Mouse (Mus musculus) hindbrain, embryonic 11.5 days (tissue): ENCODE results near the gene Spryd7. TPM values are rescaled to one million over a fixed set of nuclear protein-coding genes. Genes with fewer than 3 reads are reported as not detected.
A peak's percentile ranks its signal among the peaks of the same experiment; 100 is the strongest.
"Not testable (repeated sequence)": the region's sequence is repeated elsewhere in the genome, so short reads cannot be mapped to it uniquely, and the experiment has no call there.

Source experiments
- ATAC-seq: fragments of 200-750 bp; cut with Nextera tagmentation; 2 replicates; pipeline ENCODE4 v1.8.0; 2017; ENCODE audit warnings: mild to moderate bottlenecking, moderate TSS enrichment, moderate library complexity; ENCODE audit not compliant: low FRiP score
- DNase-seq: peaks from one replicate; pipeline ENCODE4 v3.0.0-alpha.2; 2015; ENCODE audit warnings: low spot score
- H3K27ac ChIP-seq: fragments of 300-500 bp; sonication (generic); 2 replicates; pipeline ENCODE4 v1.5.1; 2014; ENCODE audit warnings: mild to moderate bottlenecking, low read depth, low read length
- H3K27me3 ChIP-seq: fragments of 300-500 bp; sonication (generic); 2 replicates; pipeline ENCODE4 v1.6.1; 2014; ENCODE audit warnings: mild to moderate bottlenecking, low read length, moderate library complexity, mixed read lengths; ENCODE audit not compliant: control insufficient read depth, insufficient read depth
- H3K36me3 ChIP-seq: fragments of 300-500 bp; sonication (generic); 2 replicates; pipeline ENCODE4 v1.6.1; 2014; ENCODE audit warnings: mild to moderate bottlenecking, low read length, moderate library complexity, mixed read lengths; ENCODE audit not compliant: control insufficient read depth, insufficient read depth
- H3K4me1 ChIP-seq: fragments of 300-500 bp; sonication (generic); replicated peaks from 2 replicates; pipeline ENCODE4 v1.6.1; 2014; ENCODE audit warnings: low read length, mixed read lengths; ENCODE audit not compliant: control insufficient read depth, insufficient read depth
- H3K4me2 ChIP-seq: fragments of 300-500 bp; sonication (generic); replicated peaks from 2 replicates; pipeline ENCODE4 v1.6.1; 2014; ENCODE audit warnings: mild to moderate bottlenecking, low read depth, low read length
- H3K4me3 ChIP-seq: fragments of 300-500 bp; sonication (generic); 2 replicates; pipeline ENCODE4 v1.5.1; 2014; ENCODE audit warnings: low read depth, low read length
- H3K9ac ChIP-seq: fragments of 300-500 bp; sonication (generic); 2 replicates; pipeline ENCODE4 v1.6.1; 2014; ENCODE audit warnings: low read depth, low read length
- H3K9me3 ChIP-seq: fragments of 300-500 bp; sonication (generic); 2 replicates; pipeline ENCODE4 v1.6.1; 2016; ENCODE audit warnings: low read length; ENCODE audit not compliant: control insufficient read depth
- WGBS: fragments of 180-500 bp; shearing (Covaris S2); extraction: QIAGEN DNeasy Blood & Tissue Kit; methylation state at CpG from one replicate; pipeline ENCODE4 v1.1.7; 2014; 5-methylcytosine and 5-hydroxymethylcytosine counted together
- polyA plus RNA-seq: library from polyadenylated mRNA; unstranded; fragments of >200 nt; fragmentation: Nextera tagmentation; extraction: Ambion mirVana; gene quantifications from 2 replicates; pipeline ENCODE4 v1.2.1, GENCODE M21; 2014

Gene Spryd7
- polyA plus RNA-seq: 19.2 and 20.0 TPM in 2 replicates

GRCm38 (mm10) chr14:61556289-61557147, at the start of gene Spryd7:
TSS of gene Spryd7 (minus strand) at chr14:61556886.
- Histone ChIP-seq H3K4me2 (peak within 1 kb of the TSS; percentile 88), H3K9me3 (no peaks in the 10 kb centered on the region), H3K4me3 (peak within 1 kb of the TSS; percentile 53), H3K27me3 (no peaks in the 10 kb centered on the region), H3K36me3 (no peaks in the 10 kb centered on the region), H3K9ac (peak within 1 kb of the TSS; percentile 75), H3K4me1 (no peaks in the 10 kb centered on the region), H3K27ac (peak within 1 kb of the TSS; percentile 71)
- DNase-seq: peak; percentile 99
- peak; percentile 98 for ATAC-seq
- under 1% methylated on average over 65 of the region's 72 CpGs for WGBS

DNA sequence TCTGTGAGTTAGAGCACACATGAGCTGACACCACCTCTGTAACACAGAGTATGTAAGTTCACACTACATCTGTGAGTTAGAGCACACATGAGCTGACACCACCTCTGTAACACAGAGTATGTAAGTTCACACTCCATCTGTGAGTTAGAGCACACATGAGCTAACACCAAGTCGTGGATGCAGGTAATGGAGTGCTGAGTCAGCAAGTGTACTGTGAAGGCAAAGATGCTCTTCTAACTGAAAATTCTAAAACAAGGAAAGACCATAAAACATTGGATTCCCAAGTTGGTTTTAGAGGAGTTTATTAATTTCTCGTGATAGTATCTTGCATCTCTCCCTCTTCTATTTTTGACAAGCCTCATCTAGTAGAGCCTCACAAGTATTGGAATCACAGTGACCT, 49.4 kb upstream of the Spryd7 start:
- H3K27ac ChIP-seq, DNase-seq, H3K4me2 ChIP-seq, ATAC-seq, H3K9ac ChIP-seq, H3K27me3 ChIP-seq, H3K4me1 ChIP-seq, H3K36me3 ChIP-seq, H3K9me3 ChIP-seq, H3K4me3 ChIP-seq: not testable (repeated sequence)
- 91% methylated on average over 2 of the region's 2 CpGs for WGBS

DNA sequence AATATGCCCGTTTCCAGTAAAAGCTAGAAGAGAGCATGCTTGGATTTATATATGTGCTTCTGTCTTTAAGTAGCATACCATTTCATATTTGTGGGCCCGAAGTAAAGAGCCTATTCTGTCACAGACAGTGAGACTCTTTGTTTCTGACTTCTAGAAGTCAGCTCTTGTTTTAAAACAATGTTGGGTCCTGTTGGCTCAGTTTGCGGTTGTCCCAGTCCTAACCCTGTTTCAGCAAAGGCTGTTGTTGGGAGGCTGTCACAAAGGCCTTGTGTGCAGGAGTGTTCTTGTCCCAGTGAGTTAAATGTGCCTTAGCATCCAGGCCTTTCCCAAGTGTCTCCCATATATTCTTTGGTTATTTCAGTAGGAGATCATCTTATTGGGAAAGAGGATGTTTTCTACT, 47.4 kb upstream of the Spryd7 start:
- Histone ChIP-seq H3K9ac (no peak overlapping the region), H3K36me3 (no peaks in the 10 kb centered on the region), H3K9me3 (no peaks in the 10 kb centered on the region), H3K4me2 (no peak overlapping the region), H3K4me3 (no peak overlapping the region), H3K4me1 (no peaks in the 10 kb centered on the region), H3K27me3 (no peaks in the 10 kb centered on the region), H3K27ac (no peak overlapping the region)
- ATAC-seq (no peak), DNase-seq (no peak)
- WGBS: 91% methylated on average over 3 of the region's 3 CpGs

- no peak overlapping the region for H3K27ac ChIP-seq
- H3K36me3 ChIP-seq: no peaks in the 10 kb centered on the region
- WGBS: 70% methylated on average over 8 of the region's 8 CpGs
- H3K27me3 ChIP-seq: no peaks in the 10 kb centered on the region
- no peaks in the 10 kb centered on the region for H3K9me3 ChIP-seq
- no peak overlapping the region for H3K4me2 ChIP-seq
- ATAC-seq (peak; percentile 78; the same call in 1 of the 2 replicates), DNase-seq (peak; percentile 32)
- H3K4me1 ChIP-seq: no peaks in the 10 kb centered on the region
- no peak overlapping the region for H3K4me3 ChIP-seq
- H3K9ac ChIP-seq: no peak overlapping the region
These were observed 46.5 kb upstream of the Spryd7 start for GRCm38 (mm10) chr14:61603069-61603755.

DNA sequence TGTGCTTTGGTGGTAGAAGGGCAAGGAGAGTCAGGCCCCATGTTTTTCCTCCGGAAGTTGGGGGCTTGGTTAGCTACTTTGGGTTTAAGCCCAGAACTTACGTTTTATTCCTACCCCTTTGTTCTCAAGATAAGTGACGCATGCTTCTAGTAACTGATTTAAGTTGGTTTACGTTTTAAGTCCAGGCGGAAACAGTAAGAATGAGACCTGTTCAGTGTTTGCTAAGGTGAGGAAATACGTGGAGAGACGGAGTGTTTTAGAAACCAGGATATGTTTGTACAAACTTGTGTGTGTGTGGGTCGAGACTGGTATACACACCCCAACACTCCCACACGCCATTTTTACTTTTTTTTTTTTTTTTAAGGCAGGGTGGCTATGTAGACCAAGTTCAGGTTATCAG, 44.7 kb upstream of the Spryd7 start:
- Histone ChIP-seq H3K27me3 (no peaks in the 10 kb centered on the region), H3K27ac (no peak overlapping the region), H3K9ac (no peak overlapping the region), H3K4me1 (no peaks in the 10 kb centered on the region), H3K4me3 (no peak overlapping the region), H3K36me3 (no peaks in the 10 kb centered on the region), H3K9me3 (no peaks in the 10 kb centered on the region), H3K4me2 (no peak overlapping the region)
- WGBS: 93% methylated on average over 9 of the region's 9 CpGs
- ATAC-seq (no peak), DNase-seq (no peak)

DNA sequence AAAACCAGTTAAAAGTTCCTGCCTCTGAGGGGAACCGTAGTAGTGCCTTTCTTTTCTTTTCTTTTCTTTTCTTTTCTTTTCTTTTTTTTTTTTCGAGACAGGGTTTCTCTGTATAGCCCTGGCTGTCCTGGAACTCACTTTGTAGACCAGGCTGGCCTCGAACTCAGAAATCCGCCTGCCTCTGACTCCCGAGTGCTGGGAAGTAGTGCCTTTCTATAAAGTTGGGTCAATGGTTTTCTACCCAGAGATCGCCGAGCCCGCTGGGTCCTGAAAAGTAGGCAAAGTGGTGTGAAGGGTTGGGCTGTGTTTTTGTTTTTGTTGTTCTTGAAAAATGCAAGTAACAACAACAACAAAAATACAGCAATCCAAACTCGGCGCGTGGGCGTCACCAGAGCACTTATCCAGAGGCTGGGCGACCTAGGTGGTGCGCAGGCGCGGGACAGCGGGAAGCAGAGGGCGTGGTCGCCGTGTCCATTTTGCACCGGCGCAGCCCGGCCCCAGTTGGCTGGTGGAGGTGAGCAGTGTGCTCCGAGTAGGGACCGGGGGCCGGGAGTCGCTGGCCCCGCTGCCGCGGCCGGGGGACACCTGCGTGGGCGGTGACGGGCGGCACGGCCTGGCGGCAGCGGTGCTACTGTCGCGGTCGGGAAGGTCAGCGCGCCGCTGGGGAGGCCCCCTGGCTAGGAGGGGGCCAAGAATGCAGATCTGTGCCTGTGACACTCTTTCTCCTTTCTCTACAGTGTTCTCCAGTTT, 42.5 kb upstream of the Spryd7 start:
- WGBS: 7% methylated on average over 44 of the region's 44 CpGs
- Histone ChIP-seq H3K9ac (peak overlapping the region; percentile 87), H3K4me3 (peak overlapping the region; percentile 72), H3K4me2 (peak overlapping the region; percentile 67), H3K9me3 (no peaks in the 10 kb centered on the region), H3K27me3 (no peaks in the 10 kb centered on the region), H3K4me1 (no peaks in the 10 kb centered on the region), H3K36me3 (no peaks in the 10 kb centered on the region), H3K27ac (peak overlapping the region; percentile 54; the same call in 1 of the 2 replicates)
- peak; percentile 90 for DNase-seq
- peak; percentile 93 for ATAC-seq

- DNase-seq: no peak
- peak within 1 kb of the TSS; percentile 72; the same call in 1 of the 2 replicates for H3K4me3 ChIP-seq
- H3K36me3 ChIP-seq: no peaks in the 10 kb centered on the region
- H3K4me2 ChIP-seq: peak within 1 kb of the TSS; percentile 67
- H3K9ac ChIP-seq: 0 out of 2 replicates have a peak within 1 kb of the TSS, but pooled peaks have one; percentile 87
- no peak for ATAC-seq
- no peaks in the 10 kb centered on the region for H3K9me3 ChIP-seq
- H3K27me3 ChIP-seq: no peaks in the 10 kb centered on the region
- H3K27ac ChIP-seq: no peak within 1 kb of the TSS
- no peaks in the 10 kb centered on the region for H3K4me1 ChIP-seq
- WGBS: 48% methylated on average over 5 of the region's 5 CpGs
These were observed 41.3 kb upstream of the Spryd7 start, which contains the start of gene Trim13 for GRCm38 (mm10) chr14:61597968-61598367. TSS of gene Trim13 (plus strand) at chr14:61598247.

- ATAC-seq: no peak
- no peak for DNase-seq
- Histone ChIP-seq H3K27ac (no peak overlapping the region), H3K9me3 (no peaks in the 10 kb centered on the region), H3K4me3 (no peak overlapping the region), H3K9ac (no peak overlapping the region), H3K36me3 (no peaks in the 10 kb centered on the region), H3K4me2 (no peak overlapping the region), H3K4me1 (no peaks in the 10 kb centered on the region), H3K27me3 (no peaks in the 10 kb centered on the region)
- WGBS: 92% methylated on average over 9 of the region's 9 CpGs
These were observed 40.2 kb upstream of the Spryd7 start for GRCm38 (mm10) chr14:61596719-61597426.
